Mouse (Mus musculus): Measurements from ENCODE around the gene Olfr657.

DNA sequence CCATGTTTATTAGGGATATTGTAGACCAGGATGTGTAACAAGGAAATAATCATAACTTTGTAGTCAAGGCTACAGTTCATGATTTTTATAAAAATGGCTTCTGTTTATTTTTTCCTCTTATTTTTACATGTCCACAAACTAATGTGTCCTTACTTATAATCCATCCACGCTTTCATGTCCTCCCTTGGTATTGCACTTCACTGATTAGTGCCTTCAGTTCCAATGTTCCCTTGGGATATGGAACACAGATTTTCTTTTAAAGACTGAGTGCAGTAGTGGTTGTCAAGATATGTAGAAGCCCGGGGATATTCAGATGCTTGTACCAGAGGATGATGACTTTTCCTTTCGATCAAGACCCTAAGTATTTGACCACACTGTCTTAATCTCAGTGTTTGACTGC, 41.9 kb downstream of the Olfr657 start, which contains the start of gene Olfr659:
- no peak for TF ChIP-seq CTCF (IDR thresholded peaks at IDR 0.05; ENCODE audit: borderline replicate concordance, extremely low read depth, insufficient read depth, insufficient read length)
- TF ChIP-seq POLR2A (IDR thresholded peaks at IDR 0.05; ENCODE audit: borderline replicate concordance, extremely low read depth, insufficient read depth, insufficient read length, poor library complexity, severe bottlenecking): no peak
